Mouse (Mus musculus): ENCODE results near the gene Gm35134. TPM values are rescaled to one million over a fixed set of nuclear protein-coding genes. Genes with fewer than 3 reads are reported as not detected.
"Not testable (repeated sequence)": the region's sequence is repeated elsewhere in the genome, so short reads cannot be mapped to it uniquely, and the experiment has no call there.

Gene Gm35134
- polyA plus RNA-seq (2015; fragmentation: Nextera tagmentation; extraction: Ambion mirVana), result not detected in 2 replicates

DNA sequence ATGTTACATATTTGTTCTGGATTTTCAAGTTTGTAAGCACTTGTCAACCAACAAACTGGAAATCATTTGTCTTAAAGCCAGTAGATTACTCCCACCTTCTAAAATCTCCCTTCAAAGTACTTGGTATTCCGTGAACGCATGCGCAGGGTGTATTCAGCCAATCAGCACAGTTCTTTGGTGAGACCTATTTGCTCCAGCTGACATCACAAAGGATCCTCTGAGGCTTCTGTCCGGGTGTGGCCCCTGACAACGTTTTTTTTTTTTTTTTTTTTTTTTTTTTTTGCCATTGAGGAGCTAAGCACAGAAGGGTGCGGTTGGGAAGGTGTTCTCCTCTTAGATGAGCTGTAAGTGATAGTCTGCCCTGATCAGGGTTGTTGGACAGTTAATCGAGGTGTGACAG is at the start of gene Gm35134:
Gene Gm35134 (plus strand): TSS at position 301 of the 400 bp plus-strand sequence.
- WGBS, result no CpG with 5 or more reads among the region's 7 CpGs
- DNase-seq (ENCODE audit: low spot score); H3K36me3 ChIP-seq (ENCODE audit: control insufficient read depth, insufficient read depth, low read length); H3K9ac ChIP-seq (ENCODE audit: low read length); H3K27me3 ChIP-seq (ENCODE audit: control insufficient read depth, insufficient read depth, low read length); H3K9me3 ChIP-seq (ENCODE audit: control insufficient read depth, low read length); H3K27ac ChIP-seq (replicated peaks); H3K4me1 ChIP-seq (replicated peaks; ENCODE audit: control insufficient read depth, insufficient read depth); H3K4me3 ChIP-seq (ENCODE audit: low read depth, low read length); H3K4me2 ChIP-seq (replicated peaks; ENCODE audit: low read depth); ATAC-seq (ENCODE audit: low FRiP score, low TSS enrichment): not testable (repeated sequence)

Measured in stomach, postnatal 0 days (tissue).